Mouse (Mus musculus) adrenal gland, postnatal 25 days (tissue): ENCODE data around the gene Crot. TPM values are rescaled to one million over a fixed set of nuclear protein-coding genes. Genes with fewer than 3 reads are reported as not detected.
"Not testable (repeated sequence)": the region's sequence is repeated elsewhere in the genome, so short reads cannot be mapped to it uniquely, and the experiment has no call there.

Experiments used
- DNase-seq: peaks from one replicate; pipeline ENCODE4 v3.0.0; 2021; ENCODE audit warnings: mixed read lengths
- long read RNA-seq: library from polyadenylated mRNA; stranded (forward); transcript quantifications from one replicate; pipeline ENCODE4 v2.0.0, GENCODE M21; 2021
- total RNA-seq: library from RNA; stranded (reverse); gene quantifications from 2 replicates; pipeline ENCODE4 v1.2.3, GENCODE M21; 2021

Gene Crot
- total RNA-seq: 40.1 and 49.5 TPM in 2 replicates
- long read RNA-seq, transcript Crot-201 (18 exons, 2,996 nt): major isoform, 280 of 397 reads
- long read RNA-seq, partial matches to known transcripts: 38 of 397 reads
- long read RNA-seq, other reads (novel, unspliced or antisense): 79 of 397 reads

DNA sequence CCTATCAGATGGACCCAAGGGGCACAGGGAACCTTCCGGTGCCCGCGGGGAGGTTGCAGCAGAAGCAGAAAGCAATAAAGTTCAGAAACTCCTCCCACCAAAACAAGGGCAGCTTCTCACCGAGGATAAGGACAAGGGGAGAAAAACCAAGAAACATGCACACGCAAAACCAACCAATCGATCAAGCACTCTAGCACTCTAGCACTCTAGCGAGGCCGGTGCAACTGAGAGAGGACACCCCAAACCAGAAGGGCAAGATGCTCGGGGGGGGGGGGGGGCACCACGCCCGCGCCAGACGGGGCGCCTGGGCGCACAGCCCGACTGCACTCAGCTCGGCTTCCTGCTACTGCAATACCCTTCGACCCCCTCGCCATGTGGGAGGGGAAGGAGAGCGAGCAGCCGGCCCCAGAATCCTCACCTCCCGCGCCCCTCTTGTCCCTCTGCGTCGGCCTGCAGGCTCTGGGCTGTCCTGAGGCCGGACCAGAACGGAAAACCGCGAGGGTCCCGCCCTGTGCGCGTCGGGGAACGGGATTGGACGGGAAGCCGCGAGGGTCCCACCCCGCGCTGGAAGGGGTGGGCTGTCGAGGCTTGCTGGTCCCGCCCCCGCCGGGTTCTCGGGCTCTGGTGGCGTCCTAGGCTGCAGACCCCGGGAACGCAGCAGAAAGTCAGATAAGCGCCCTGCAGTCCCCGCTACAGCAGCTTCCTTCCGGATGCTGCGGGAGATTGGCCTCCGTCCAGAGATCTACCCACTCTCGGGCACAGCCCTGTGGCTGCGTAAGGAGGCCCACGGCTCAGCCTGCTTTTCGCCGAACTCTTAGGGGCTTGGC, at the start of gene Crot:
TSS of gene Crot (minus strand) at position 639 of the 827 bp plus-strand sequence.
- DNase-seq: peak; percentile 96

- DNase-seq: no peak
Measured at GRCm38 (mm10) chr5:9045904-9046303, 48.8 kb upstream of the Crot start.

GRCm38 (mm10) chr5:9044821-9045220, 47.7 kb upstream of the Crot start:
- no peak for DNase-seq

- no peak for DNase-seq
Measured at GRCm38 (mm10) chr5:9043582-9044267, 46.6 kb upstream of the Crot start.

DNA sequence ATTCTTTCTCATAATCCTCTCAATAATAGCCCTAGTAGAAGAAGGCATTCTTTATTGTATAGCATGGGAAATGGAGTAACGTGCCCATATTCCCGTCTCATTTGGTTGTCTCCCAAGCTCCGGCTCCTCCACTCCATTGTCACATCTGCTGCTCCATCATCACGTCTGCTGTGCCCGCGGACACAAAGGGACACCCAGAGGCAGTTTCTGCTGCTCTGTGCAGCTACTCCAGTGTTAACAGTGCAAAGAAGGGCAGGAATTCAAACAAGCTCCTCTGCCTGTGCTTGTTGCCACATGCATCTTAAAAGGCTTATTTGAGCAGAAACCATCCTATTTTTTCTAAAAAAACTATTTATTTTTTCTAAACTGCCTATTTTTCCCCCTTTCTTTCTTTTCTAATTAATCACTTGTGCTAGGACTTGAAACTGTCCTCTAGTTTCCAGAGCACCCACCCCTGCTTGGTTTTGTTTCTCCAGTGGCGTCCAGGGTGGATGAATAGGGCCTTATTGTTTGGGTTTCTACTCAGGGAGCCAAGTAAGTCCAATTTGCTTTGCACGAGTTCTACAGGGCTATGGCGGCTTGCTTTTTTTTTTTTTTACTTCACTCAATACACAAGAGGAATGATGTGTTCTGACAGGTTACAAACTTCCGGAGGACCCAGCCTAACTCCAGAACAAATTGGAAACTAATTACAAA, 45.7 kb upstream of the Crot start:
- DNase-seq: no peak

DNA sequence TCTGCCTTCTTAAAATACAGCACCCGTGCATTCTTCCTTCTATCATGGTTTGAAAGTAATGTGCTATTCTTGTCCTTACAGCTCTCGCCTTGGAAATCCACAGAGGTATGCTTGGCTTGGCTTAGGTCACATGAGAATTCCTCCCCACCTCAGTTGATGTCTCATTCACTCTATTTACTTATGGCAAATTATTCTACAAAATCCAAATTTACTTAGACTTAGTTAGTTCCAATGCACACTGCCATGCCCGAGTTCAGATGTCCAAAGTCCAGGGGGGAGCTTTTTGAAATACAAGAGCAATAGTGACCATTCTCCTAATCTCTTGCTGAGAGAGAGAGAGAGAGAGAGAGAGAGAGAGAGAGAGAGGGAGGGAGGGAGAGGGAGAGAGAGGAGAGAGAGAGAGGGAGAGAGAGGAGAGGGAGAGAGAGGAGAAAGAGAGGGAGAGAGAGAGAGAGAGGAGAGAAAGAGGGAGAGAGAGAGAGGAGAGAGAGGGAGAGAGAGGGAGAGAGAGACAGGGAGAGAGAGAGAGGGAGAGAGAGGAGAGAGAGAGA, 43.6 kb upstream of the Crot start:
- no peak for DNase-seq

GRCm38 (mm10) chr5:9039978-9040377, 42.9 kb upstream of the Crot start:
- no peak for DNase-seq

GRCm38 (mm10) chr5:9037292-9037691, 40.2 kb upstream of the Crot start:
- DNase-seq: no peak

DNA sequence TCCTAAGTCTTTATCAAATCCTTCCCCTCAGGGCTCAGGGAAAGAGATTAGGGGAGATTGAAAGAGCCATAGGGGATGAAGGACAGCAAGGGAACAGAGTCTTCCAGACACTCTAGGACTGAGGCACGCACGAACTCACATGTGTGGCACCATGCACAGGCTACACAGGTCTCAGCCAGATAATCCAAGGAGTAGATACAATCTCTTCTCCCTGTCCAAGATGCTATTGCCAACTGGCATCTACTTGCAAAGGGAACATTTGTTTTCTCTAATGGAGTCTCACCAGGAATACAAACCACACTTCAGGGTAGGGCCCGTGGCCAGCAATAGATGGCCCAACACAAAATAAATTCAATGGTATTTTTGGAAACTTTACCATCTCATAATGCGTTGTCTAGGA, 38.3 kb upstream of the Crot start:
- DNase-seq: no peak

DNA sequence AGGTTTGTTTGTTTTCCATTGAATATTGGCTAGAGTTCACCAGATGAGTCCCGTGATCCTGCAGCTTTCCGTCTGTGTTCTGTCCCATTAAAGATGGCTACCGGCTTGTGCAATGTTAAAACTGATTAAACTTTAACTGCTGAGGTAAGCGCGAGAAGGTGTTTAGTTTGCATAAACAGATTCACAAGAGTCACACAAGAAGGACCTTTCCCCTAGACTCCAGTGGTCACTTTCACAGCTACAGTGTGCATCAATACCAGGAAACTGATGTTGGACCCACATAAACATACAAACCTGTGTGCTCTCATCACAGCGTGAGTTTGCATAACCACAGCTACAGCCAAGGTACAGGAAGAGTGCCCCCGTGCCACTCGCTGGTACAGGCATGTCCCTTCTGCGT, 37.4 kb upstream of the Crot start:
- no peak for DNase-seq

GRCm38 (mm10) chr5:9033843-9034242, 36.7 kb upstream of the Crot start:
- no peak for DNase-seq

- no peak for DNase-seq
Measured at GRCm38 (mm10) chr5:9032641-9033040, 35.5 kb upstream of the Crot start.

GRCm38 (mm10) chr5:9032101-9032590, 35.0 kb upstream of the Crot start:
- no peak for DNase-seq

DNA sequence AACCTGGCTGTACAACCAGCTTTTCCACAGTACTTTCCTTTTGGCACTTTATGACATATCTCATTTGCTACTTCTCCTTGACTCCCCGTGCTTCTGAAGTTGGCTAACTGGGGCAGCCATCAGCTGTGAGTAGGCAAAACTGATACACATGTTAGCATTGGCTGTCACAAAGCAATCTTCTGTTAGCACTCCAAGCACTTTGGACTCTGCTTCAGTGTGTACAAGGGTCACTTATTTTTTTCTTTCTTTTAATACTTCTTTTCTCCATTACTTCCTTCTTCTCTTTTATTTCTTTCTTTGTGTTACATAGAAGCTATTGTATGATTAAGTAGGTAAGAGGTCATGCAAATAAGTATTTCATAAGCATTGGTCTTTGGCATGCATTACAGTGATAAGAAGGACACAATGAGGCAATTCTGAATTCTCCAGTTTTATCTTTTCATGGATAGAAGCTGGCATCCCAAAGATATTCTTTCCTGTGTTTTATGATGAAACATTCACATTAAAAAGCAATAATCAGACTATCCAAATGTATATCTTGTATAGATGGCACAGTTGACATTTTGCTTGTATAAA, 31.2 kb upstream of the Crot start:
- DNase-seq: no peak

DNA sequence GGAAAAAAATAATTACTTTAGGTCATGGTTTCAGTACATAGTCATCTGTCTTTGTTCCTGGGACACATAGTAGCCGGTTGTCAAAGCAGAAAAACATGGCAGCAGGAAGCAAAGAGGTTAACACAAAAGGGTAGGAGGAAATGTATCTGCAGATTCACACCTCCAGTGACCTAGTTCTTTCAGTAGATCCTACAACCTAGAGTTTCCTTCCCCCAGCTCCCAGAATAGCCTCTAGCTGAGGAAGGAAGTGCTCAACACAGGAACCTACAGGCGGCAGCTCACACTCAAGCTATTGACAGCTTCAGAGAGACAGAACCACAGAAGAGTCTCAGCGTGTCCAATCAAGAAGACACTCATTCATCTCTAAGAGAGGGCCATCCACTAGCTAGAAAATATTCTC, 18.2 kb upstream of the Crot start:
- no peak for DNase-seq

DNA sequence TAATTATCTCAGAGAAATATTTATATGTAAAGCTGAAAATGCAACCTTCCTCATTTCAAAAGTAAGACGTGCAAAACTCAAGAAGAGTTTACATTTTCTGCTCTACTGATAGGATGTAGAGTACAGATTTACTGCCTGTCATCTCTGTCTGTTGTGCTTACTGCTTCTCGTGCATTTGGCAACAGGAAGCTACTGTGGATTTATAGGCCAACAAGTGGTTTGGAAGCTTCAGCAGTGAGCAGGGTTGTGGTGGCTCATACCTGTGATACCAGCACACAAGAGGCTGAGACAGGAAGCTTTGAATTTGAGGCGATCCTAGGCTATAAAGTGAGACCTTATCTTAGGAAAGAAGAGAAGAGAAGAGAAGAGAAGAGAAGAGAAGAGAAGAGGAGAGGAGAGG, 17.6 kb upstream of the Crot start:
- no peak for DNase-seq

DNA sequence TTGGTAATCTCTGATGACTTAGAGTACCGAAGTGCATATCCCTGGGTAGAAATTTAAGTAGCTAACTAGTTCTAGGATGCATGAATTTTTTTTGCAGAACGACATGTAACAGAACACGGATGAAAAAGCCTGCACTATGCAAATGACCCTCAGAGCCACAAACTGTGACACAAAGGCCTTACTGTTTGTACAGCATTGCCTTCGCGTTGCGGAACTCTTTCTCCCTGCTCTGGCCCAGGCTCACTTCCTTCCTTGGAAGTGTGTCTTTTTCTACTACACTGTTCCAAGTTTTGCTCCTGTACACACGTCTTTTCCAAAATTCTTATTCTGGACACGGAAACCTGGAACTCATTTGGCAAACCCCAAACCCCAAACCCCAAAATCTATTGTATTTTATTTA, 14.2 kb upstream of the Crot start:
- no peak for DNase-seq

GRCm38 (mm10) chr5:9010166-9010565, 13.0 kb upstream of the Crot start:
- no peak for DNase-seq

GRCm38 (mm10) chr5:9006585-9006984, 9.5 kb upstream of the Crot start:
- DNase-seq: not testable (repeated sequence)

DNA sequence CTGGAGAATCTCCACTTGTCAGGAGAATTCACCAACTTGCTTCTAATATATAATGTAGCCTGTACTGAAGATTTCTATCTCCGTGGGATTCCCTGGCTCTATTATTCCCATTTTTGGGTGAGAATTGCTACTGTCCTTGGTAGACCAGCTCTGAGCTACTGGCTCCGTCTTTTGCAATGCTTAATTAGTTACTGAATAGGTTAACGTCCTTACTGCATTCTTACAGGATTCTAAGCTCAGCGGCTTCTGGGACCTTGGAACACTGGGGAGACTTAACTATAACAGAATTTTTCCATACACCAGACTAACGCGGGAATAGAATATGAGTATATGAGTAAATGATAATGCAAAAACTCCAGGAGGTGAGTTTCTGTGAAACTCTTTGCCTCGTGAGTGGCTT, 2.9 kb upstream of the Crot start:
- not testable (repeated sequence) for DNase-seq

DNA sequence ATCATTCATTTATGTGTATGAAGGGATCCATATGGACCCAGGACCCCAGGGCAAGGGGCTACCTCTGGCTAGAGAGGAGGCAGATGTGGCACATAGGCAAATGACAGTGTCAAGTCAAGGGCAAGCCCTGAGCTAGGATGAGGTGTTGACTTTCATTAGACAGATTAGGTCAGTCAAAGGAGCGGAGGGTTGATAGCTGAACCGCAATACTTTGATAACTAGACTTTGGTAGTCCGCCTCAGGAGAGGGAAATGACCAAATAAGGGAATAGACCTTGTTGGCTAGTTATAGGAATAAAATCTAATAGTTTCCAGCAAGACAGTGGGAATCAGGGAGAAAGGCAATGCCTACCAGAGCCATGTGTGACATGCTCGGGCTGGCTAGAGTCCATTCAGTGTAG, 2.0 kb upstream of the Crot start:
- no peak for DNase-seq

- no peak for DNase-seq
Measured at GRCm38 (mm10) chr5:8997513-8997895, 380 bp upstream of the Crot start.
